In the genomic region with DNA sequence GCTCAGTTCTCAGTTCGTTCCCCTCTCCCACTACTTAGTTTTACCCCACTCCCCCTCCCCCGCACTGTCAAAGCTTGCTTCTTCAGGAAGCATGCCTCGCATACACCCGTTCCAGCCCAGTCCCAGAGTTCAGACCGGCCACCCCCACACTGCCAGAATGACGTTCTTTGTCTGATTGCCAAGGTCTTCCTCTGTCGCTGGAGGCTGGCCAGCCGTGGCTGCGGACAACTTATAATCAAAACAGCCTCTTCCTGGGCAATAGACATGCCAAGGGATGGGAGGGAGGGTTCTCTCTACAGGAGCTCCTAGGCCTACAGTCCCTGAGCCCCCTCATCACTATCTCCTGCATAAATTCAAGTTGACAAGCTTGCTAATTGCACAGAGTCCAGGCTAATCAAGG, we compare ENCODE assay signal across 8 mouse cellular contexts. TPM values are rescaled to one million over a fixed set of nuclear protein-coding genes. Genes with fewer than 3 reads are reported as not detected.
DNase-seq lines count a peak whose midpoint lies in the region; ATAC-seq and TF ChIP-seq lines count a peak whose summit lies in the region.

No protein-coding gene starts in this region.

- no peaks in the 10 kb centered on the region for H3K27me3 ChIP-seq in forebrain, postnatal 0 days (ENCODE audit: insufficient read depth, low read length)
- no peaks in the 10 kb centered on the region for H3K27me3 ChIP-seq in intestine, embryonic 16.5 days (replicated peaks; ENCODE audit: control insufficient read depth, insufficient read depth, low read length)
- no peaks in the 10 kb centered on the region for H3K27me3 ChIP-seq in lung, postnatal 0 days (replicated peaks; ENCODE audit: insufficient read depth, low read length)

- TF ChIP-seq CTCF in forebrain, postnatal 0 days (IDR thresholded peaks at IDR 0.05; ENCODE audit: low read depth) = no peak
- no peak for TF ChIP-seq CTCF in lung, postnatal 0 days (IDR thresholded peaks at IDR 0.05)

- TF ChIP-seq EP300 in lung, postnatal 0 days (IDR thresholded peaks at IDR 0.05) = peak; percentile 72

- H3K36me3 ChIP-seq in forebrain, postnatal 0 days (ENCODE audit: insufficient read depth) = peaks cover 13% of the 10 kb centered on the region
- no peaks in the 10 kb centered on the region for H3K36me3 ChIP-seq in intestine, embryonic 16.5 days (ENCODE audit: control insufficient read depth, insufficient read depth, low read length)
- no peaks in the 10 kb centered on the region for H3K36me3 ChIP-seq in lung, postnatal 0 days (ENCODE audit: insufficient read depth, low read length)

- no peaks in the 10 kb centered on the region for H3K9me3 ChIP-seq in forebrain, postnatal 0 days (ENCODE audit: low read length)
- H3K9me3 ChIP-seq in intestine, embryonic 16.5 days (ENCODE audit: control insufficient read depth, low read length) = no peaks in the 10 kb centered on the region
- H3K9me3 ChIP-seq in lung, postnatal 0 days (ENCODE audit: low read length) = no peaks in the 10 kb centered on the region

- H3K4me3 ChIP-seq in forebrain, postnatal 0 days (ENCODE audit: low read depth, low read length) = no peak overlapping the region
- H3K4me3 ChIP-seq in intestine, embryonic 16.5 days (ENCODE audit: low read length) = no peak overlapping the region
- no peak overlapping the region for H3K4me3 ChIP-seq in lung, postnatal 0 days (ENCODE audit: low read depth, low read length)

- no peak overlapping the region for H3K4me2 ChIP-seq in forebrain, postnatal 0 days (ENCODE audit: low read depth)
- H3K4me2 ChIP-seq in intestine, embryonic 16.5 days (ENCODE audit: low read depth, low read length) = no peak overlapping the region
- H3K4me2 ChIP-seq in lung, postnatal 0 days (replicated peaks; ENCODE audit: low read depth, low read length) = no peak overlapping the region

- peaks cover 32% of the 10 kb centered on the region for H3K4me1 ChIP-seq in forebrain, postnatal 0 days (ENCODE audit: insufficient read depth)
- peaks cover 14% of the 10 kb centered on the region for H3K4me1 ChIP-seq in intestine, embryonic 16.5 days (ENCODE audit: control insufficient read depth, insufficient read depth, low read length)
- peaks cover 7% of the 10 kb centered on the region; the same call in 1 of the 2 replicates for H3K4me1 ChIP-seq in lung, postnatal 0 days (ENCODE audit: insufficient read depth, low read depth, low read length)

- peak; percentile 22 for DNase-seq in urinary bladder, postnatal 25 days (ENCODE audit: low spot score)
- no peak for DNase-seq in urinary bladder, postnatal 10 days (ENCODE audit: low spot score)
- no peak for DNase-seq in forebrain, postnatal 0 days
- peak; percentile 81 for DNase-seq in lung, postnatal 0 days (ENCODE audit: low spot score)
- peak; percentile 65 for DNase-seq in testis, postnatal 14 days (ENCODE audit: low spot score)
- no peak for DNase-seq in T-cell, adult 2 months (ENCODE audit: low spot score)
- no peak for DNase-seq in right cerebral cortex, postnatal 25 days

- 8% methylated on average over 9 of the region's 9 CpGs for WGBS in forebrain, postnatal 0 days
- 22% methylated on average over 9 of the region's 9 CpGs for WGBS in intestine, embryonic 16.5 days
- WGBS in lung, postnatal 0 days = 11% methylated on average over 9 of the region's 9 CpGs

- ATAC-seq in forebrain, postnatal 0 days = peak; percentile 38
- peak; percentile 82 for ATAC-seq in intestine, embryonic 16.5 days
- ATAC-seq in lung, postnatal 0 days = peak; percentile 91

- H3K9ac ChIP-seq in forebrain, postnatal 0 days = no peak overlapping the region
- H3K9ac ChIP-seq in intestine, embryonic 16.5 days (ENCODE audit: low read depth, low read length) = no peak overlapping the region
- H3K9ac ChIP-seq in lung, postnatal 0 days (replicated peaks; ENCODE audit: low read depth) = no peak overlapping the region

- H3K27ac ChIP-seq in forebrain, postnatal 0 days (ENCODE audit: low read depth, low read length) = peak overlapping the region; percentile 76; the same call in 1 of the 2 replicates
- no peak overlapping the region for H3K27ac ChIP-seq in intestine, embryonic 16.5 days (ENCODE audit: low read length)
- H3K27ac ChIP-seq in lung, postnatal 0 days (ENCODE audit: low read length) = peak overlapping the region; percentile 43; the same call in 1 of the 2 replicates

RNA-seq across cellular contexts. Expression of gene Mapre3, which starts 45.8 kb away (rescaled TPM):
- 48.2 and 55.0 TPM in 2 replicates for total RNA-seq in forebrain, postnatal 0 days (2014; rRNA removed)
- 113 and 141 TPM in 2 replicates for polyA plus RNA-seq in forebrain, postnatal 0 days (2015; fragmentation: Nextera tagmentation; extraction: Ambion mirVana)
- polyA plus RNA-seq in intestine, embryonic 16.5 days (2015; fragmentation: Nextera tagmentation; extraction: Ambion mirVana) = 14.0 and 15.4 TPM in 2 replicates
- 23.2 and 27.2 TPM in 2 replicates for polyA plus RNA-seq in lung, postnatal 0 days (2015; fragmentation: Nextera tagmentation; extraction: Ambion mirVana)

RNA-seq across cellular contexts. Expression of gene Dpysl5, which starts 57.2 kb away (rescaled TPM):
- total RNA-seq in forebrain, postnatal 0 days (2014; rRNA removed) = 274 and 315 TPM in 2 replicates
- polyA plus RNA-seq in forebrain, postnatal 0 days (2015; fragmentation: Nextera tagmentation; extraction: Ambion mirVana) = 272 and 290 TPM in 2 replicates
- polyA plus RNA-seq in intestine, embryonic 16.5 days (2015; fragmentation: Nextera tagmentation; extraction: Ambion mirVana) = 5.7 and 6.1 TPM in 2 replicates
- 1.4 and 1.6 TPM in 2 replicates for polyA plus RNA-seq in lung, postnatal 0 days (2015; fragmentation: Nextera tagmentation; extraction: Ambion mirVana)

Comparison
In these comparisons a context has a peak if more than half of its experiments do, and no peak if none do; other contexts are left out.
1. DNase-seq: peak in urinary bladder, postnatal 25 days (single experiment), lung, postnatal 0 days (single experiment) and testis, postnatal 14 days (single experiment); none in urinary bladder, postnatal 10 days (single experiment), forebrain, postnatal 0 days (single experiment), T-cell, adult 2 months (single experiment) and right cerebral cortex, postnatal 25 days (single experiment).
2. ATAC-seq: peak in every context shown above with its lines; median percentile 91 in lung, postnatal 0 days; 82 in intestine, embryonic 16.5 days; 38 in forebrain, postnatal 0 days.
3. RNA of gene Dpysl5, which starts 57.2 kb away (polyA plus RNA-seq): 272 to 290 TPM in forebrain, postnatal 0 days; 5.7 to 6.1 TPM in intestine, embryonic 16.5 days and 1.4 to 1.6 TPM in lung, postnatal 0 days; every median in the first group is over 10 times any median in the second.